Mouse (Mus musculus): ENCODE measurements around the gene Plaur.

GRCm38 (mm10) chr7:24499856-24500577, 37.7 kb downstream of the Plaur start:
- no peak for TF ChIP-seq CTCF (IDR thresholded peaks at IDR 0.05; ENCODE audit: borderline replicate concordance, insufficient read depth, low read depth, low read length)
- no peak for TF ChIP-seq POLR2A (IDR thresholded peaks at IDR 0.05; ENCODE audit: borderline replicate concordance, insufficient read depth, low read length)
